Mouse (Mus musculus): ENCODE data around the gene Npat.

Gene Npat

DNA sequence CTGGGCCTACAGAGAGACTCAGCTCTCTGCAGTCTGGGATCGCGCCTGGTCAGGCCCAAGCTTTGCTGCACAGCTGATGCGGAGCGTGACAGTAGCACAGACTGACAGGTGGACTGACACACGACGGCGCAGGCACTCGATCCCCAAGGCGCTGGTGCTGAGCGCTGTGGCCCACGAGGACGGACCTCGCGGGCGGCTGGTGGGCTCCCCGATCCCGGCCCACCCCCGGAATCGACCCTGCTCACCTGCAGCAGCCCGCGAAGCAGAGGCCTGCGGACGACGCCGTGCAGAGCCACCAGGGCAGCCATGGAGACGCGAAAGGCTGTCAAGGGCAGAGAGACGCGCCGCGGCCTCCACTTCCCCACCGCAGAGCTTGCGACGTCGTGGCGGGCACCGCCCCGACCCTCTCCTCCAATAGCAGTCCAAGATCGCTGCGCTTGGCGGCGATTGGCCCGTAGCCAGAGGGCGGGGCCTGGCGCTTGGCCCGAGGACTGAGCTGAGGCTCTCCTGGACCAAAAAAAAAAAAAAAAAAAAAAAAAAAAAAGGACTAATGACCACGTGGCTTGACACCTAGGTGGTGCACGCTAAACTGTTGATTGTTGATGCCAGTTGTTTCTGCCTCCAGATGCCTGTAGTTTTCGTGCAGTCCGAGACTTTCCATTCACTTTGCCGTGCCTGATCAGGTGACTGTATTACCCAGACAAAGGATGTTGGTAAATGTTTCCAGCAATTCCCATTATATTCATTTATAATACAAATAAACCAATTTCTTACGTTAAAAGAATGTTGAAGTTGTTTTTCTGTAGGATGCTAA, 73.3 kb downstream of the Npat start, which contains the start of gene Acat1:
Gene Acat1 (minus strand): TSS at position 415 of the 814 bp plus-strand sequence.
- DNase-seq (ENCODE audit: low read depth, low spot score) = peak; percentile 92

- DNase-seq (ENCODE audit: low read depth, low spot score) = no peak
Measured at GRCm38 (mm10) chr9:53614286-53614685, 77.4 kb downstream of the Npat start.

DNA sequence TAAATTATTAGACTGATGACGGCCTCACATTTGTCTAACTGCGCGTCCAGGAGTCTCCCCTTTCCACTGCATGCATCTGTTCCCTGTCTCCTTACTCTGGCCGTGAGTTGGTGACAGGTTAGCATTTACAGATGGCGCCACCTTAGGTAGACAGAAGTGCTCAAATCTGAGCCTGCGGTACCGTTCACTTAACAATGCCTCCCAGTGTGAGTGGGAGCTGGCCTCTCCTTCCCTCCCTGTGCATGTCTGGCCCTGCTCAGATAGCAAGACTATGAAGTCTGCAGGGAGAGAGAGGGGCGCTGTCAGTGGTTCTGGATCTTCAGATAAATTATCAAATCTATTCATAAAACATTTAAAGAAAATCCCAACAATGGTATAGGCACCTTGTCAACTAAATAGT, 78.4 kb downstream of the Npat start:
- DNase-seq (ENCODE audit: low read depth, low spot score) = no peak
